Mouse (Mus musculus) hindbrain, embryonic 11.5 days (tissue): ENCODE results near the gene Ankrd31. TPM values are rescaled to one million over a fixed set of nuclear protein-coding genes. Genes with fewer than 3 reads are reported as not detected.
A peak's percentile ranks its signal among the peaks of the same experiment; 100 is the strongest.

Experiments used
- ATAC-seq: fragments of 200-750 bp; cut with Nextera tagmentation; 2 replicates; pipeline ENCODE4 v1.8.0; 2017; ENCODE audit warnings: mild to moderate bottlenecking, moderate TSS enrichment, moderate library complexity; ENCODE audit not compliant: low FRiP score
- DNase-seq: peaks from one replicate; pipeline ENCODE4 v3.0.0-alpha.2; 2015; ENCODE audit warnings: low spot score
- H3K27ac ChIP-seq: fragments of 300-500 bp; sonication (generic); 2 replicates; pipeline ENCODE4 v1.5.1; 2014; ENCODE audit warnings: mild to moderate bottlenecking, low read depth, low read length
- H3K27me3 ChIP-seq: fragments of 300-500 bp; sonication (generic); 2 replicates; pipeline ENCODE4 v1.6.1; 2014; ENCODE audit warnings: mild to moderate bottlenecking, low read length, moderate library complexity, mixed read lengths; ENCODE audit not compliant: control insufficient read depth, insufficient read depth
- H3K36me3 ChIP-seq: fragments of 300-500 bp; sonication (generic); 2 replicates; pipeline ENCODE4 v1.6.1; 2014; ENCODE audit warnings: mild to moderate bottlenecking, low read length, moderate library complexity, mixed read lengths; ENCODE audit not compliant: control insufficient read depth, insufficient read depth
- H3K4me1 ChIP-seq: fragments of 300-500 bp; sonication (generic); replicated peaks from 2 replicates; pipeline ENCODE4 v1.6.1; 2014; ENCODE audit warnings: low read length, mixed read lengths; ENCODE audit not compliant: control insufficient read depth, insufficient read depth
- H3K4me2 ChIP-seq: fragments of 300-500 bp; sonication (generic); replicated peaks from 2 replicates; pipeline ENCODE4 v1.6.1; 2014; ENCODE audit warnings: mild to moderate bottlenecking, low read depth, low read length
- H3K4me3 ChIP-seq: fragments of 300-500 bp; sonication (generic); 2 replicates; pipeline ENCODE4 v1.5.1; 2014; ENCODE audit warnings: low read depth, low read length
- H3K9ac ChIP-seq: fragments of 300-500 bp; sonication (generic); 2 replicates; pipeline ENCODE4 v1.6.1; 2014; ENCODE audit warnings: low read depth, low read length
- H3K9me3 ChIP-seq: fragments of 300-500 bp; sonication (generic); 2 replicates; pipeline ENCODE4 v1.6.1; 2016; ENCODE audit warnings: low read length; ENCODE audit not compliant: control insufficient read depth
- WGBS: fragments of 180-500 bp; shearing (Covaris S2); extraction: QIAGEN DNeasy Blood & Tissue Kit; methylation state at CpG from one replicate; pipeline ENCODE4 v1.1.7; 2014; 5-methylcytosine and 5-hydroxymethylcytosine counted together
- polyA plus RNA-seq: library from polyadenylated mRNA; unstranded; fragments of >200 nt; fragmentation: Nextera tagmentation; extraction: Ambion mirVana; gene quantifications from 2 replicates; pipeline ENCODE4 v1.2.1, GENCODE M21; 2014

Gene Ankrd31
- polyA plus RNA-seq, 1 experiment from 2014 or later, result not detected

DNA sequence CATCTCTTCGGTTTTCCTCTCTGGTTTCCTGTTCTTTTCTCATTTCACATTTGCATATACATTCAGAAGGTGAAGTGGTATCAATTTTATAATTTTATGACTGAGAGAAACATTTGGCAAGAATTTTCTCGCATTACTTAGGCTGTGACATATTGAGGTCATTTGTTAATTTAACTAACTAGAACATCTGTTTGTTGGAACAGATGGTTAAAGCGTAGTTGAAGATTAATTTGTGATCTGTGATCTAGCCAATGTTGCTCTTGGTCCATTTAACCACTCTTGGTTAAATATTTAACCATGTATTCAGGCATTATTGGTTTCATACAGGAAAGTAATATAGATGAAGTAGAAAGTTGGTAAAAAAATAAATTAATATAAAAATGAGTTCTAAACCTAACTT, 47.2 kb downstream of the Ankrd31 start:
- H3K4me3 ChIP-seq, result no peak overlapping the region
- ATAC-seq (no peak), DNase-seq (no peak)
- no peaks in the 10 kb centered on the region for H3K4me1 ChIP-seq
- H3K36me3 ChIP-seq, result no peaks in the 10 kb centered on the region
- no peaks in the 10 kb centered on the region for H3K27me3 ChIP-seq
- WGBS, result 83% methylated on average over 3 of the region's 3 CpGs
- H3K27ac ChIP-seq, result no peak overlapping the region
- no peak overlapping the region for H3K4me2 ChIP-seq
- no peak overlapping the region for H3K9ac ChIP-seq
- no peaks in the 10 kb centered on the region for H3K9me3 ChIP-seq

DNA sequence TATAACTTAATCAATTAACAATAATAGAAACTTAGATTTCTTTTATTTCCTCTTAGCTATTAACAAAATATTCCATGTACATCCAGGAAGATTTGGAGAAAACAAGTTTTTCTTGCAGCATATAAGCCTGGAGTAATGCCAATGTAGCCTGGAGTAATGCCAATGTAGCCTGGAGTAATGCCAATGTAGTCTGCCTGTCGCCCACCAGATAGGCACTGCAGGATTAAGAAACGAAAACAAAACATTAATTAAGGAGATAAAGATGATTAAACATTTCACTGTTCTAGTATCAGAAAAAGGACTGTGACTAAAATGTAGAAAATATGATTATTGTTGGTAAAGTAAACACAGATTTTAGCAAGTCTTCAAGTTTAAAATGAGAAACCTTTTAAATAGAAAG, 49.4 kb downstream of the Ankrd31 start:
- no peak overlapping the region for H3K27ac ChIP-seq
- no peaks in the 10 kb centered on the region for H3K4me1 ChIP-seq
- 85% methylated on average over 2 of the region's 2 CpGs for WGBS

DNA sequence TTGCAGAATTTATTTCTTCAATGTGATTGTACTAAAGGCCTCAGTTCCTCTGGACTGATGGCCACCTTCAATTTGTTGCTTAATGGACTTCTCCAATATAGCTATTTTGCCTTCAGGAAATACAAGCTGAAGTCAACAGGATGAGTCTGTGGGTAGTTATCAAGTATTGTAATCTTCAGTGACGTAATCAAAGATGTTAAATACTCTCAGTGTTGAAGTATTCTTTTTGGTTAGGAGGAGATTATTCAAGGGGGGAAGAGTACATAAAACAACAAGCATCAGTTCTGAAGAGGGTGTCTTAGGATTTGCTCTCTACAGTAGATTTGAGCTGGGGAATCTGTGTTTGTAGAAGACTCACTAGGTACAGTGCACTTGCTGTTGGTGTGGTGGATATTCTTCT, 101.7 kb downstream of the Ankrd31 start:
- Histone ChIP-seq H3K4me3 (no peak overlapping the region), H3K9ac (no peak overlapping the region), H3K27ac (no peak overlapping the region), H3K4me1 (no peaks in the 10 kb centered on the region), H3K4me2 (no peak overlapping the region), H3K36me3 (no peaks in the 10 kb centered on the region), H3K9me3 (no peaks in the 10 kb centered on the region), H3K27me3 (no peaks in the 10 kb centered on the region)
- 88% methylated on average over 1 of the region's 1 CpGs for WGBS
- no peak for DNase-seq
- no peak for ATAC-seq

More for the DNA sequence above, 49.4 kb downstream of the Ankrd31 start:
- Histone ChIP-seq H3K4me2 (no peak overlapping the region), H3K27me3 (no peaks in the 10 kb centered on the region), H3K4me3 (no peak overlapping the region), H3K36me3 (no peaks in the 10 kb centered on the region), H3K9ac (no peak overlapping the region), H3K9me3 (no peaks in the 10 kb centered on the region)
- no peak for DNase-seq
- ATAC-seq, result no peak

DNA sequence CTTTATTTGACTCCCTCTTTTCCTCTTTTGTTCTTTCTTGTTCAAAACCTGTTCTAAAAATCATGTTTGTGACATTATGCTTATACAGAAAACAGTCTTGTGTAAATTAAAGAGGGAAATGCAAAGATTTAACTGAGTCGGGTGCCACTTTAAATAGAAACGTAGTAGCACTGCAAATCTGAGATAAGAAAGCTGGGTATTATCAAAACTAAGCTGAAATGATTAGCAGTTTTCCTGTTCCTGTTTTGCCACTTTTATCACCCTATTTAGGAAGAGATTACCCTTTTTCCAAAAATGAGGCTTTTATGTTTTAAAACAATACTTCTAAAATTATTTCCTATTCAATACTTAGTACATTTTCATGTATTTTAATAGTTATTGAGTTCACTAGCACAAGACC, 104.1 kb downstream of the Ankrd31 start:
- Histone ChIP-seq H3K36me3 (no peaks in the 10 kb centered on the region), H3K4me3 (no peak overlapping the region), H3K27ac (no peak overlapping the region), H3K4me1 (no peaks in the 10 kb centered on the region), H3K9ac (no peak overlapping the region), H3K27me3 (no peaks in the 10 kb centered on the region), H3K4me2 (no peak overlapping the region), H3K9me3 (no peaks in the 10 kb centered on the region)
- WGBS, result 77% methylated on average over 2 of the region's 2 CpGs
- DNase-seq (no peak), ATAC-seq (no peak)

DNA sequence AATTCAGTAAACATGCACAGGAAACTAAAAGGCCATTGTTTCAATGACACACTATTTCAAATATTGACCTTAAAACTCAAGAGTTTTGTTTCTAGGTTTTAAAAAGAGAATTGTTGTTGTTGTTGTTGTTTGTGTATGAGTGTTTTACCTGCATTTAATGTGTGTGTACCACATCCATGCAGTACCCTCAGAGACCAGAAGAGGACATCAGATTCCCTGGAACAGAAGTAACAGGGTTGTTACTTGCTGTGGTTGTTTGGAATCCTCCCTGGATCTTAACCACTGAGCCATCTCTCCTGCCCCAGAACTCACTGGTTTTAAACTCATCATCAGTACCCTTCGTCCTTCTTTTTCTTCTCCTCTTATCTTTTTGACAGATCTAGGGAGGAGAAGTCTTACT, 105.2 kb downstream of the Ankrd31 start:
- Histone ChIP-seq H3K4me3 (no peak overlapping the region), H3K4me1 (no peaks in the 10 kb centered on the region), H3K4me2 (no peak overlapping the region), H3K9me3 (no peaks in the 10 kb centered on the region), H3K36me3 (no peaks in the 10 kb centered on the region), H3K27me3 (no peaks in the 10 kb centered on the region), H3K9ac (no peak overlapping the region), H3K27ac (no peak overlapping the region)
- no peak for ATAC-seq
- WGBS, result 35% methylated on average over 1 of the region's 1 CpGs
- DNase-seq, result peak; percentile 22

DNA sequence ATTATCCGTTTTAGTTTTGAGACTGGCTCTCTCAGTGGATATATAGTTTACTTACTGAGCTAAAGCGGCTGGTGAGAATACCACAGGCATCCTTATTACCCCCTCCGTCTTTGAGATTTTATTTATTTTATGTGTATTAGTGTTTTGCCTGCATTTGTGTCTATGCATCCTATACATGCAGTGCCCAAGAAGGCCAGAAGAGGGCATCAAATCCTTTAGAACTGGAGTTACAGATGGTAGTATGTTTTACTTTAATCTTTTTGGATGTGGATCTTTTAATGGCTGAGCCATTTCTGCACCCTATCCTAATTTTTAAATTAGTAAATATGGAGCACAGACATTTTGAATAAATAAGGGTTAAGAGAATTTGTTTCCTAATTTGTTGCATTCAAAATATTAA, 107.1 kb downstream of the Ankrd31 start:
- H3K4me2 ChIP-seq, result no peak overlapping the region
- H3K27ac ChIP-seq, result no peak overlapping the region
- H3K9me3 ChIP-seq, result no peaks in the 10 kb centered on the region
- no peaks in the 10 kb centered on the region for H3K4me1 ChIP-seq
- H3K36me3 ChIP-seq, result no peaks in the 10 kb centered on the region
- H3K9ac ChIP-seq, result no peak overlapping the region
- 20% methylated on average over 3 of the region's 3 CpGs for WGBS
- no peaks in the 10 kb centered on the region for H3K27me3 ChIP-seq
- ATAC-seq, result no peak
- H3K4me3 ChIP-seq, result no peak overlapping the region
- DNase-seq, result peak; percentile 82

DNA sequence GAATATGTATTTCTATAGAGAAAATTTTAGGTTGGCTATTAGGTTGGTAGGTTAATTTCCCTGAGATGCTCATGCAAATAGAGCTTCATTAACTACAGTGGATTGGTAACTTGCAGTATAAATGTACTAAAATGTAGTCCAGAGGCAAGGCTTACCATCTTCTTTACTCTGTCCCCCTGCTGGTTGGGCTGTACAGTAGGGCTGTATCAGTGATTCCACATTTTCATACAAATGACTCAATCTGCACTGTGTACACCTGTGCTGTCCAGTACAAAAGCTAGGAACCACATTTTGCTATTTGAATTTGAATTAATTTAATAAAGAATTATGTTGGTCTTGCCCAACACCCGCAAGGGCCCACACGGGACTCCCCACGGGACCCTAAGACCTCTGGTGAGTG, 111.1 kb downstream of the Ankrd31 start:
- Histone ChIP-seq H3K27me3 (no peaks in the 10 kb centered on the region), H3K4me2 (no peak overlapping the region), H3K4me3 (no peak overlapping the region), H3K27ac (no peak overlapping the region), H3K9ac (no peak overlapping the region), H3K4me1 (no peaks in the 10 kb centered on the region), H3K9me3 (no peaks in the 10 kb centered on the region), H3K36me3 (no peaks in the 10 kb centered on the region)
- 96% methylated on average over 3 of the region's 3 CpGs for WGBS
- DNase-seq, result no peak
- ATAC-seq, result no peak

DNA sequence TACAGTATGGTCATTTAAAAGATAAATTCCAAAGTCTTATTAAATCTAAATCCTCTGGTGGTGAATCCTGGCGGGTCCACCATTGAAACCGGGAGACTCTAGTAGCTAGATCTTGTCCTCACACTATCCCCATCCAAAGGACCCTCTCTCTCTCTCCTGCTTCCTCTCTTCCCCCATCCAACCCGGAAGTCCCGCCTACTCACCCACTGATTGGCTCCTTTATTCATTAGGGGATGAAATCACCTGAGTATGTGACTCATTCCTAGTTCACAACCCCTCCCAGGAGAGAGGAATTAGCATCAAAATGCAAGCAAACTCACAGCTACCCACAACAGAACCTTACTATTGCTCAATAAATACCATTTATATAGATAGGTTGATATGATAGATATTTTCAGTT, 122.7 kb downstream of the Ankrd31 start:
- Histone ChIP-seq H3K4me3 (no peak overlapping the region), H3K27ac (no peak overlapping the region), H3K36me3 (no peaks in the 10 kb centered on the region), H3K4me1 (no peaks in the 10 kb centered on the region), H3K4me2 (no peak overlapping the region), H3K9ac (no peak overlapping the region), H3K27me3 (no peaks in the 10 kb centered on the region), H3K9me3 (no peaks in the 10 kb centered on the region)
- DNase-seq (no peak), ATAC-seq (no peak)
- WGBS, result 77% methylated on average over 4 of the region's 4 CpGs

DNA sequence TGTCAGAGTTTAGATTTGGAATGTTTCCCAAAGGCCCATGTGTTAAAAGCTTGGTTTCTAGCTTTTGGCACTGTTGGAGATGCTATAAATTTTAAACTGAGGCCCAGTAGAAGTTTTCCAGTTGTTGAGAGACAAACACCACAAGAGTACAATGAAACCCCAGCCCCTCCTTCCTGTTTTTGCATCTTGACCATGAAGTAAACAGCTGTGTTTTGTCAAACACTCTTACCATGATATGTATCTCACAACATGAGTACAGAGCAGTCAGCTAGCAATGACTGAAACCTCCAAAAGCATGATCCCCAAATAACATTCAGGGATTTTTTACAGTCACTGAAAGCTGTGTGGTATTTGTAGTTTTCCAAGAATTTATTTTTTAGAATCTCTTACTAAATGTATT, 126.0 kb downstream of the Ankrd31 start:
- Histone ChIP-seq H3K27ac (no peak overlapping the region), H3K4me1 (no peaks in the 10 kb centered on the region), H3K4me2 (no peak overlapping the region), H3K36me3 (no peaks in the 10 kb centered on the region), H3K9ac (no peak overlapping the region), H3K9me3 (no peaks in the 10 kb centered on the region), H3K4me3 (no peak overlapping the region), H3K27me3 (no peaks in the 10 kb centered on the region)
- DNase-seq, result no peak
- no peak for ATAC-seq
